Mouse (Mus musculus): ENCODE data around the gene Myo16. TPM values are rescaled to one million over a fixed set of nuclear protein-coding genes. Genes with fewer than 3 reads are reported as not detected.

Myo16 gene
- polyA plus RNA-seq, 1 experiment from 2014 or later = 0.34 TPM

DNA sequence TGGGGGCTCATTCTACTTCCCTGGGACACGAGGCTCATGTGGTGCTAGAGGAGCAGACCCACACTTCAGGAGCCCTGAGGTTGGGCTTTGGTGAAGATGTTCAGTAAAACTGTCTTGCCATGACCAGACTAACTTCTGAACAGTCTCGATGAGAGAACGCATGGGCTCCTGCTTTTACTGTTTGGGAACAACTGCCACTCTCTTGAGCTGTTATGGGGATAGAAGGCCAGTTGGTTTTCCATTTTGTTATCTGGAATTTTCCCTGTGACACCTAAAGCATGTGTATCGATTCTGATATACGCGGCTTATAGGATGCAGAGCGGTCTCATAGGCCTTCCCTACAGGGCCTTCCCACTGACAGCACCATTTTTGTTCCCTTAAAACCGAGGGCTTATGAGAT lies 485.2 kb downstream of the Myo16 start:
- H3K36me3 ChIP-seq (ENCODE audit: control insufficient read depth, insufficient read depth, low read length) = no peaks in the 10 kb centered on the region
- ATAC-seq (ENCODE audit: insufficient number of reproducible peaks, insufficient read depth, low FRiP score, low read depth) = no peak

DNA sequence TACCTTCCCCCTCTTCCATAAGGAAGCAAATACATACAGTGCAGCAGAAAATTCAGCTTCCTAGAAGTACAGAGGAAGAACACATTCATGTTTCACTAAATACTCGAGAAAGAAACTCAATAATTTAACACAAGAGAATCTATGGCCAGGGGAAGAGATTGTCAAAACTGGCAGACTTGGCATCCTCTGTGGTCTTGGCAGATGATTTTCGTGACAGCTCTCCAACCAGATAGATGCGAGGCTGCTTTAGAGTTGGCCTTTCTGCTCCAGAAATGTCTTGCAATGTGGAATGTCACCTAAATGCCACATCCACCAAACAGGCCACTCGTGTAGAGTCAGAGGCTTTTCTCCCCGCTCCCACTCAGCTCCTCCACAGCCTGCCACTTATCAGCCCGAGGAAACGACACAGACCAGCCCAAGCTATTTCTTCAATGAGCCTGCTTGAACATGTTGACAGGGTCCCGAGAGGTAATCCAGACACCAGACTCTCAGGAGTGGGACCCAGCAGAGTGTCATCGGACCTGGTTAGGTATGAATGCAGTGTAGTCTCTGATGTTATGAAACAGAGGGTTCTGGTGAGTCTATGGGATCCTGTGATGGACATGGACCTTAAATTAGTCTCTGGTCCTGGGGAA lies 486.6 kb downstream of the Myo16 start:
- Histone ChIP-seq H3K9ac (ENCODE audit: low read length) (no peak overlapping the region), H3K4me1 (ENCODE audit: control insufficient read depth in 2 of 2, insufficient read depth in 2 of 2, low read length in 2 of 2) (peaks cover 31 to 59% of the 10 kb centered on the region in 2 experiments)
- ATAC-seq (ENCODE audit: insufficient number of reproducible peaks, insufficient read depth, low FRiP score, low read depth) = peak; percentile 73

More for the DNA sequence above, 485.2 kb downstream of the Myo16 start:
- Histone ChIP-seq H3K9me3 (ENCODE audit: control insufficient read depth, low read length) (no peaks in the 10 kb centered on the region), H3K27me3 (ENCODE audit: control insufficient read depth, insufficient read depth, low read length) (no peaks in the 10 kb centered on the region), H3K4me2 (ENCODE audit: low read length) (no peak overlapping the region), H3K9ac (ENCODE audit: low read length) (no peak overlapping the region), H3K4me3 (ENCODE audit: control insufficient read depth in 1 of 2, insufficient read depth in 1 of 2, low read depth in 1 of 2, low read length in 2 of 2) (no peak overlapping the region), H3K4me1 (ENCODE audit: control insufficient read depth in 2 of 2, insufficient read depth in 2 of 2, low read length in 2 of 2) (peaks cover 29 to 46% of the 10 kb centered on the region in 2 experiments), H3K27ac (replicated peaks in 1 of 2; ENCODE audit: control insufficient read depth in 1 of 2, insufficient read depth in 1 of 2, low read depth in 2 of 2, low read length in 2 of 2) (no peak overlapping the region)
- WGBS = 92% methylated on average over 8 of the region's 8 CpGs

DNA sequence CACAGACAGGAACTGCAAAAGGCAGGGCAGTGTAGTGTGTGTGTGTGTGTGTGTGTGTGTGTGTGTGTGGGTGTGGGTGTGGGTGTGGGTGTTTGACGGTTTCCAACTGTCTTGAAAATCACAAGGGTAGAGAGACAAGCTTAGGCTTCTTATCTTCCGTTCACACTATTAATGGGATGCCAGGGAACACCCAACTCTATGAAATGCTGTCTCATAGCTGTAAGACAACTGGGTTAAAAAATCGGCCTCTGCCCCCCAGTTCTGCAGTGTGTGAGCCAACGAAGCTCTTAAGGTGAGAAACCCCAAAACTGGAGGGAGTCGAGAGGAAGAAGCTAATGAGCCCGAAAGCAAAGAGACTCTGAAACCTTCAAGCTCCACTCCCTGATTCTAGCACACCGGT lies 487.1 kb downstream of the Myo16 start:
- Histone ChIP-seq H3K27ac (replicated peaks in 1 of 2; ENCODE audit: control insufficient read depth in 1 of 2, insufficient read depth in 1 of 2, low read depth in 2 of 2, low read length in 2 of 2) (peak overlapping the region; percentile 2 to 39; a peak in 2 of 4 replicates), H3K9ac (ENCODE audit: low read length) (no peak overlapping the region), H3K27me3 (ENCODE audit: control insufficient read depth, insufficient read depth, low read length) (no peaks in the 10 kb centered on the region), H3K4me1 (ENCODE audit: control insufficient read depth in 2 of 2, insufficient read depth in 2 of 2, low read length in 2 of 2) (peaks cover 33 to 61% of the 10 kb centered on the region in 2 experiments), H3K36me3 (ENCODE audit: control insufficient read depth, insufficient read depth, low read length) (no peaks in the 10 kb centered on the region), H3K4me2 (ENCODE audit: low read length) (no peak overlapping the region), H3K4me3 (ENCODE audit: control insufficient read depth in 1 of 2, insufficient read depth in 1 of 2, low read depth in 1 of 2, low read length in 2 of 2) (no peak overlapping the region), H3K9me3 (ENCODE audit: control insufficient read depth, low read length) (no peaks in the 10 kb centered on the region)
- ATAC-seq (ENCODE audit: insufficient number of reproducible peaks, insufficient read depth, low FRiP score, low read depth) = no peak; the same call in 1 of the 2 replicates
- 38% methylated on average over 7 of the region's 7 CpGs for WGBS

More for the DNA sequence above, 486.6 kb downstream of the Myo16 start:
- Histone ChIP-seq H3K9me3 (ENCODE audit: control insufficient read depth, low read length) (no peaks in the 10 kb centered on the region), H3K27ac (replicated peaks in 1 of 2; ENCODE audit: control insufficient read depth in 1 of 2, insufficient read depth in 1 of 2, low read depth in 2 of 2, low read length in 2 of 2) (peak overlapping the region; percentile 2 to 39; a peak in 3 of 4 replicates), H3K27me3 (ENCODE audit: control insufficient read depth, insufficient read depth, low read length) (no peaks in the 10 kb centered on the region), H3K4me2 (ENCODE audit: low read length) (no peak overlapping the region; the same call in 1 of the 2 replicates), H3K36me3 (ENCODE audit: control insufficient read depth, insufficient read depth, low read length) (no peaks in the 10 kb centered on the region), H3K4me3 (ENCODE audit: control insufficient read depth in 1 of 2, insufficient read depth in 1 of 2, low read depth in 1 of 2, low read length in 2 of 2) (no peak overlapping the region)
- WGBS = 11% methylated on average over 9 of the region's 9 CpGs

DNA sequence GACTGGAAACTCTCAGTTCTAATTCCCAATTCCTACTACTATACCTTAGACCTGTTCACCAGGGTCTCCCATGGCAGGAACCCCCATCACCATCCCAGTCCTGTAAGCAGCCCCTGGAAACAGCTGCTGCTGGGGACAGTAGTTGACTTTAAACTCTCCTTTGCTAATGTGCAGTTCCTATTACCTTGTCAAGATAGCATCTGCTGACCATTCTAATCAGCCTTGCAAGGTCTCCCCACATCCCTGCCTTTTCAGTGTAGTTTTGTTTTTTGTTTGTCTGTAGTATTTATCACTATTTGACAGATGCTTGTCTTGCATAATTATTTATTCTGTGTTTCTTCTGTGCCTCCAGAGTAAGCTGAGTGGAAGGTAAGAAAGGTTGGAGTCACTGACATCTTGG lies 487.6 kb downstream of the Myo16 start:
- H3K9ac ChIP-seq (ENCODE audit: low read length) = no peak overlapping the region

DNA sequence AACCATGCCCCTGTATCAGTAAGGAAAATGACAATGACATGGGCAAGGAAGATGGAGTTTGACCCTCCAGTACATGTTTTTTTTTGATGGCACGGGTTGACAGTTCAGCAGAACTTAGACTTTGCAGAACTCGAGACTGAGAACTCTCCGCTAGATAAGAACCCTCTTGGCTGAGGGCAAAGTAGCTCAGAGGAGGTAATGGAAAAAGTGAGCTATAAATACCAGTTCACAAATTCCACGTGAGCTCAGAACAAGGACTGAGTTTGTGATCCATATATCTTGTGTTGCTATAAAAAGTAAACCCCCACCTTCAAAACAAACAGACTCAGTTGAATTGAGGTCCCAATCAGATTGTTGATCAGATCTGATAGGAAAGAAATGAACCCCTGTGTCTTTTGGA lies 489.5 kb downstream of the Myo16 start:
- no peak overlapping the region for H3K9ac ChIP-seq (ENCODE audit: low read length)
- H3K27ac ChIP-seq (replicated peaks in 1 of 2; ENCODE audit: control insufficient read depth in 1 of 2, insufficient read depth in 1 of 2, low read depth in 2 of 2, low read length in 2 of 2) = peak overlapping the region; percentile 68 to 78
- H3K4me3 ChIP-seq (ENCODE audit: control insufficient read depth in 1 of 2, insufficient read depth in 1 of 2, low read depth in 1 of 2, low read length in 2 of 2) = no peak overlapping the region
- H3K9me3 ChIP-seq (ENCODE audit: control insufficient read depth, low read length) = no peaks in the 10 kb centered on the region
- no peak for ATAC-seq (ENCODE audit: insufficient number of reproducible peaks, insufficient read depth, low FRiP score, low read depth)
- H3K27me3 ChIP-seq (ENCODE audit: control insufficient read depth, insufficient read depth, low read length) = no peaks in the 10 kb centered on the region
- 9% methylated on average over 4 of the region's 4 CpGs for WGBS
- H3K4me1 ChIP-seq (ENCODE audit: control insufficient read depth in 2 of 2, insufficient read depth in 2 of 2, low read length in 2 of 2) = peaks cover 38 to 70% of the 10 kb centered on the region in 2 experiments
- no peak overlapping the region for H3K4me2 ChIP-seq (ENCODE audit: low read length)
- H3K36me3 ChIP-seq (ENCODE audit: control insufficient read depth, insufficient read depth, low read length) = no peaks in the 10 kb centered on the region

More for the DNA sequence above, 487.6 kb downstream of the Myo16 start:
- Histone ChIP-seq H3K4me2 (ENCODE audit: low read length) (no peak overlapping the region), H3K36me3 (ENCODE audit: control insufficient read depth, insufficient read depth, low read length) (no peaks in the 10 kb centered on the region), H3K27ac (replicated peaks in 1 of 2; ENCODE audit: control insufficient read depth in 1 of 2, insufficient read depth in 1 of 2, low read depth in 2 of 2, low read length in 2 of 2) (peak overlapping the region in 1 of 2 experiments; percentile 39; a peak in 1 of 4 replicates), H3K4me1 (ENCODE audit: control insufficient read depth in 2 of 2, insufficient read depth in 2 of 2, low read length in 2 of 2) (peaks cover 35 to 65% of the 10 kb centered on the region in 2 experiments), H3K4me3 (ENCODE audit: control insufficient read depth in 1 of 2, insufficient read depth in 1 of 2, low read depth in 1 of 2, low read length in 2 of 2) (no peak overlapping the region), H3K27me3 (ENCODE audit: control insufficient read depth, insufficient read depth, low read length) (no peaks in the 10 kb centered on the region), H3K9me3 (ENCODE audit: control insufficient read depth, low read length) (no peaks in the 10 kb centered on the region)
- ATAC-seq (ENCODE audit: insufficient number of reproducible peaks, insufficient read depth, low FRiP score, low read depth) = no peak

DNA sequence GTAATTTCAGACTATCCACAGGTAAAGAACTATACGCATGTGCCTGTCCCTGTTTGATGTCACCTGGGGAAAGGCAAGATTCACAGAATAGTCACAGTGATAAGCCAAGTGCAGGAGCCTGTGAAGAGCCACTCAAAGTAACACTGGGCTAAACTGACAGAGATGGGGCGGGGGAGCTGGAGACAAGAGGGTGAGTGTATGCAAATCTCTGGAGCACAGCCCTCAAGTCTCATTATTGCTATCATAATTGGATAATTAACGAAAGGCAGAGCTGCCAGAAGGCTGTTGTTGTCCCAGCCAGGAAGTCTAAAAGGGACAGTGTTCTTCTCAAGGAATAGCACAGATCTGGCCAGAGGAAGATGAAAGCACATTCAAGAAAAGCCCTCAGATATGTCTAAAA lies 490.8 kb downstream of the Myo16 start:
- 34% methylated on average over 3 of the region's 3 CpGs for WGBS
- ATAC-seq (ENCODE audit: insufficient number of reproducible peaks, insufficient read depth, low FRiP score, low read depth) = no peak
- Histone ChIP-seq H3K4me3 (ENCODE audit: control insufficient read depth in 1 of 2, insufficient read depth in 1 of 2, low read depth in 1 of 2, low read length in 2 of 2) (no peak overlapping the region), H3K4me2 (ENCODE audit: low read length) (no peak overlapping the region), H3K36me3 (ENCODE audit: control insufficient read depth, insufficient read depth, low read length) (no peaks in the 10 kb centered on the region), H3K4me1 (ENCODE audit: control insufficient read depth in 2 of 2, insufficient read depth in 2 of 2, low read length in 2 of 2) (peaks cover 38 to 68% of the 10 kb centered on the region in 2 experiments), H3K9ac (ENCODE audit: low read length) (no peak overlapping the region), H3K9me3 (ENCODE audit: control insufficient read depth, low read length) (no peaks in the 10 kb centered on the region), H3K27ac (replicated peaks in 1 of 2; ENCODE audit: control insufficient read depth in 1 of 2, insufficient read depth in 1 of 2, low read depth in 2 of 2, low read length in 2 of 2) (peak overlapping the region; percentile 5 to 68), H3K27me3 (ENCODE audit: control insufficient read depth, insufficient read depth, low read length) (no peaks in the 10 kb centered on the region)

DNA sequence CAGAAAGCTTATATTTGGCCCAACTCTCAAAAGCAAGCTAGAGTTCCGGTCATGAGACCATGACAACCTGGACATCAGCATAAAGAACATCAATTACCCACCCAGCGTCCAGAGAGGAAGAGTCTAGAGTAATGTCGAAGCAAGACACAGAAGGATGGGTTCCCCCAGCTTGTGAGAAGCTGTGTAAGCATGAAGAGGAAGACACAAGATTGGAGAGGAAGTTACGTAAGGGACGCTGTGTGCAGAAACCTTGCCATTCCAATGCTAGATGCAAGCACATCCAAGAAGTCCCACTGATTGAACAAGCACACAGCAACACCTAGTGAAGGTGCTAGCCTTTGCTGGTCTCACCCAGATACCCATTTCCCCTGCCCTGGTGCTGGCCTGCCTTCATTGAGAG lies 492.0 kb downstream of the Myo16 start:
- 94% methylated on average over 5 of the region's 5 CpGs for WGBS
- Histone ChIP-seq H3K9ac (ENCODE audit: low read length) (no peak overlapping the region), H3K4me1 (ENCODE audit: control insufficient read depth in 2 of 2, insufficient read depth in 2 of 2, low read length in 2 of 2) (peaks cover 33 to 55% of the 10 kb centered on the region in 2 experiments), H3K9me3 (ENCODE audit: control insufficient read depth, low read length) (no peaks in the 10 kb centered on the region), H3K36me3 (ENCODE audit: control insufficient read depth, insufficient read depth, low read length) (no peaks in the 10 kb centered on the region), H3K27me3 (ENCODE audit: control insufficient read depth, insufficient read depth, low read length) (no peaks in the 10 kb centered on the region), H3K4me3 (ENCODE audit: control insufficient read depth in 1 of 2, insufficient read depth in 1 of 2, low read depth in 1 of 2, low read length in 2 of 2) (no peak overlapping the region), H3K27ac (replicated peaks in 1 of 2; ENCODE audit: control insufficient read depth in 1 of 2, insufficient read depth in 1 of 2, low read depth in 2 of 2, low read length in 2 of 2) (peak overlapping the region; percentile 47 to 49; a peak in 2 of 4 replicates), H3K4me2 (ENCODE audit: low read length) (no peak overlapping the region)
- no peak for ATAC-seq (ENCODE audit: insufficient number of reproducible peaks, insufficient read depth, low FRiP score, low read depth)

Measured in heart, embryonic 14.5 days (tissue).